Mouse (Mus musculus): ENCODE measurements around the gene Muc3a. TPM values are rescaled to one million over a fixed set of nuclear protein-coding genes. Genes with fewer than 3 reads are reported as not detected.
A peak's percentile ranks its signal among the peaks of the same experiment; 100 is the strongest.

Gene Muc3a
- polyA plus RNA-seq, 1 experiment from 2014 or later: 0.13 TPM

- Histone ChIP-seq H3K27ac (no peak overlapping the region), H3K9ac (ENCODE audit: low read depth, low read length) (peak overlapping the region; percentile 62), H3K27me3 (ENCODE audit: insufficient read depth, low read length) (0 out of 2 replicates have a peak, but pooled peaks cover 4% of the 10 kb centered on the region), H3K36me3 (ENCODE audit: insufficient read depth, low read length) (no peaks in the 10 kb centered on the region), H3K4me1 (replicated peaks; ENCODE audit: insufficient read depth, low read length) (no peaks in the 10 kb centered on the region), H3K4me2 (ENCODE audit: low read length) (peak overlapping the region; percentile 78), H3K4me3 (replicated peaks; ENCODE audit: low read depth, low read length) (peak overlapping the region; percentile 48), H3K9me3 (replicated peaks; ENCODE audit: low read length) (no peaks in the 10 kb centered on the region)
- 5% methylated on average over 34 of the region's 34 CpGs for WGBS
- no peak for TF ChIP-seq CTCF (IDR thresholded peaks at IDR 0.05; ENCODE audit: low read depth)
- no peak for ATAC-seq (replicated peaks; ENCODE audit: low FRiP score, low read depth)
- DNase-seq (ENCODE audit: low spot score): peak; percentile 5
Measured at GRCm38 (mm10) chr5:137189326-137189725, 22.9 kb downstream of the Muc3a start.

- no peak overlapping the region for H3K9ac ChIP-seq (ENCODE audit: low read depth, low read length)
- ATAC-seq (replicated peaks; ENCODE audit: low FRiP score, low read depth) (no peak), DNase-seq (ENCODE audit: low spot score) (no peak)
- H3K27ac ChIP-seq: no peak overlapping the region
- no peak overlapping the region for H3K4me3 ChIP-seq (replicated peaks; ENCODE audit: low read depth, low read length)
- 0 out of 2 replicates have a peak, but pooled peaks cover 4% of the 10 kb centered on the region for H3K27me3 ChIP-seq (ENCODE audit: insufficient read depth, low read length)
- no peaks in the 10 kb centered on the region for H3K4me1 ChIP-seq (replicated peaks; ENCODE audit: insufficient read depth, low read length)
- no peak overlapping the region for H3K4me2 ChIP-seq (ENCODE audit: low read length)
- TF ChIP-seq CTCF (IDR thresholded peaks at IDR 0.05; ENCODE audit: low read depth): no peak
- 86% methylated on average over 8 of the region's 8 CpGs for WGBS
- no peaks in the 10 kb centered on the region for H3K36me3 ChIP-seq (ENCODE audit: insufficient read depth, low read length)
- no peaks in the 10 kb centered on the region for H3K9me3 ChIP-seq (replicated peaks; ENCODE audit: low read length)
Measured at GRCm38 (mm10) chr5:137185362-137185761, 26.8 kb downstream of the Muc3a start.

- H3K9ac ChIP-seq (ENCODE audit: low read depth, low read length): no peak overlapping the region
- H3K9me3 ChIP-seq (replicated peaks; ENCODE audit: low read length): no peaks in the 10 kb centered on the region
- H3K4me3 ChIP-seq (replicated peaks; ENCODE audit: low read depth, low read length): no peak overlapping the region
- no peak overlapping the region for H3K4me2 ChIP-seq (ENCODE audit: low read length)
- 73% methylated on average over 8 of the region's 8 CpGs for WGBS
- ATAC-seq (replicated peaks; ENCODE audit: low FRiP score, low read depth): no peak
- H3K27ac ChIP-seq: no peak overlapping the region
- H3K4me1 ChIP-seq (replicated peaks; ENCODE audit: insufficient read depth, low read length): no peaks in the 10 kb centered on the region
- no peaks in the 10 kb centered on the region for H3K36me3 ChIP-seq (ENCODE audit: insufficient read depth, low read length)
- H3K27me3 ChIP-seq (ENCODE audit: insufficient read depth, low read length): no peaks in the 10 kb centered on the region
- peak; percentile 12 for DNase-seq (ENCODE audit: low spot score)
- no peak for TF ChIP-seq CTCF (IDR thresholded peaks at IDR 0.05; ENCODE audit: low read depth)
Measured at GRCm38 (mm10) chr5:137179646-137180374, 32.4 kb downstream of the Muc3a start.

- Histone ChIP-seq H3K36me3 (ENCODE audit: insufficient read depth, low read length) (no peaks in the 10 kb centered on the region), H3K9me3 (replicated peaks; ENCODE audit: low read length) (no peaks in the 10 kb centered on the region), H3K27ac (no peak overlapping the region), H3K4me3 (replicated peaks; ENCODE audit: low read depth, low read length) (no peak overlapping the region), H3K4me2 (ENCODE audit: low read length) (no peak overlapping the region), H3K27me3 (ENCODE audit: insufficient read depth, low read length) (no peaks in the 10 kb centered on the region), H3K9ac (ENCODE audit: low read depth, low read length) (no peak overlapping the region), H3K4me1 (replicated peaks; ENCODE audit: insufficient read depth, low read length) (no peaks in the 10 kb centered on the region)
- TF ChIP-seq CTCF (IDR thresholded peaks at IDR 0.05; ENCODE audit: low read depth): no peak
- 68% methylated on average over 6 of the region's 6 CpGs for WGBS
- no peak for ATAC-seq (replicated peaks; ENCODE audit: low FRiP score, low read depth)
- no peak for DNase-seq (ENCODE audit: low spot score)
Measured at GRCm38 (mm10) chr5:137173967-137174366, 38.2 kb downstream of the Muc3a start.

GRCm38 (mm10) chr5:137172591-137172990 lies 39.6 kb downstream of the Muc3a start:
- Histone ChIP-seq H3K9ac (ENCODE audit: low read depth, low read length) (no peak overlapping the region), H3K4me3 (replicated peaks; ENCODE audit: low read depth, low read length) (no peak overlapping the region), H3K27ac (no peak overlapping the region), H3K9me3 (replicated peaks; ENCODE audit: low read length) (no peaks in the 10 kb centered on the region), H3K36me3 (ENCODE audit: insufficient read depth, low read length) (no peaks in the 10 kb centered on the region), H3K4me2 (ENCODE audit: low read length) (no peak overlapping the region), H3K27me3 (ENCODE audit: insufficient read depth, low read length) (no peaks in the 10 kb centered on the region), H3K4me1 (replicated peaks; ENCODE audit: insufficient read depth, low read length) (no peaks in the 10 kb centered on the region)
- DNase-seq (ENCODE audit: low spot score) (no peak), ATAC-seq (replicated peaks; ENCODE audit: low FRiP score, low read depth) (no peak)
- TF ChIP-seq CTCF (IDR thresholded peaks at IDR 0.05; ENCODE audit: low read depth): no peak
- 11% methylated on average over 1 of the region's 1 CpGs for WGBS

- TF ChIP-seq CTCF (IDR thresholded peaks at IDR 0.05; ENCODE audit: low read depth): no peak
- Histone ChIP-seq H3K4me1 (replicated peaks; ENCODE audit: insufficient read depth, low read length) (no peaks in the 10 kb centered on the region), H3K36me3 (ENCODE audit: insufficient read depth, low read length) (no peaks in the 10 kb centered on the region), H3K9ac (ENCODE audit: low read depth, low read length) (no peak overlapping the region), H3K27me3 (ENCODE audit: insufficient read depth, low read length) (no peaks in the 10 kb centered on the region), H3K4me3 (replicated peaks; ENCODE audit: low read depth, low read length) (no peak overlapping the region), H3K9me3 (replicated peaks; ENCODE audit: low read length) (no peaks in the 10 kb centered on the region), H3K27ac (0 out of 2 replicates have a peak overlapping the region, but pooled peaks have one; percentile 50), H3K4me2 (ENCODE audit: low read length) (no peak overlapping the region)
- 46% methylated on average over 7 of the region's 7 CpGs for WGBS
- peak; percentile 68; the same call in 1 of the 2 replicates for ATAC-seq (replicated peaks; ENCODE audit: low FRiP score, low read depth)
- peak; percentile 9 for DNase-seq (ENCODE audit: low spot score)
Measured at GRCm38 (mm10) chr5:137171478-137171877, 40.7 kb downstream of the Muc3a start.
